In the genomic region with DNA sequence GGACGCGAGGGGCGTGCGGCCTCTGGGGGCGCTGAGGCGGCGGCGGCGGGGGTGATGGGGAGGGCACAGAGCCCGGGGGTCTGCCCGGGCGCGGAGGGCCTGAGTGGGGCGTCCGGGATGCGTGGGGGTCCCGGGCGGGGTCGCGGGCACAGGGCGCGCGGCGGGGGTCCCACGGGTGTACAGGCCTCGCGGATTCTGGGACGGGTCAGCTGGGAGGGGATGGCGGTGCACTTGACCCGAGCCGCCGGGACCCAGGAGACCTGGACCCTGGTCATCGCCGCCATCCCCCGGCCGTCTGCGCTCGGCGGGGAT, we compare ENCODE assay signal across 8 mouse cellular contexts. TPM values are rescaled to one million over a fixed set of nuclear protein-coding genes. Genes with fewer than 3 reads are reported as not detected.
DNase-seq lines count a peak whose midpoint lies in the region; ATAC-seq and TF ChIP-seq lines count a peak whose summit lies in the region.

No protein-coding gene starts in this region.

- peak overlapping the region; percentile 67 for H3K4me2 ChIP-seq in neural tube, embryonic 11.5 days (ENCODE audit: low read depth)
- H3K4me2 ChIP-seq in stomach, postnatal 0 days (replicated peaks; ENCODE audit: low read depth) = peak overlapping the region; percentile 86

- ATAC-seq in neural tube, embryonic 11.5 days (ENCODE audit: insufficient read depth, low FRiP score, low TSS enrichment) = peak; percentile 30; the same call in 1 of the 2 replicates
- no peak for ATAC-seq in stomach, postnatal 0 days (ENCODE audit: low FRiP score, low TSS enrichment)

- TF ChIP-seq EP300 in stomach, postnatal 0 days (optimal IDR thresholded peaks at IDR 0.05) = no peak

- TF ChIP-seq POLR2A in liver, adult 2 months (IDR thresholded peaks at IDR 0.05; ENCODE audit: extremely low read depth, insufficient read depth, low read length) = no peak

- peaks cover 26% of the 10 kb centered on the region for H3K4me1 ChIP-seq in neural tube, embryonic 11.5 days (ENCODE audit: control insufficient read depth, insufficient read depth, low read length)
- peaks cover 10% of the 10 kb centered on the region; the same call in 1 of the 2 replicates for H3K4me1 ChIP-seq in liver, adult 2 months (ENCODE audit: control insufficient read depth, insufficient read depth, low read length)
- peaks cover 10% of the 10 kb centered on the region; the same call in 1 of the 2 replicates for H3K4me1 ChIP-seq in stomach, postnatal 0 days (replicated peaks; ENCODE audit: control insufficient read depth, insufficient read depth)

- H3K9ac ChIP-seq in neural tube, embryonic 11.5 days (ENCODE audit: low read length) = peak overlapping the region; percentile 93
- H3K9ac ChIP-seq in liver, adult 2 months (ENCODE audit: low read depth, low read length) = peak overlapping the region; percentile 94
- peak overlapping the region; percentile 95 for H3K9ac ChIP-seq in stomach, postnatal 0 days (ENCODE audit: low read length)

- TF ChIP-seq CTCF in liver, adult 2 months (IDR thresholded peaks at IDR 0.05; ENCODE audit: low read depth, low read length) = no peak
- no peak for TF ChIP-seq CTCF in stomach, postnatal 0 days (IDR thresholded peaks at IDR 0.05; ENCODE audit: low read depth)

- H3K9me3 ChIP-seq in neural tube, embryonic 11.5 days (ENCODE audit: control insufficient read depth, low read length) = no peaks in the 10 kb centered on the region
- no peaks in the 10 kb centered on the region for H3K9me3 ChIP-seq in stomach, postnatal 0 days (ENCODE audit: control insufficient read depth, low read length)

- 1% methylated on average over 16 of the region's 39 CpGs for WGBS in neural tube, embryonic 11.5 days
- 1% methylated on average over 39 of the region's 39 CpGs for WGBS in liver, adult 2 months
- 1% methylated on average over 19 of the region's 39 CpGs for WGBS in stomach, postnatal 0 days

- H3K4me3 ChIP-seq in neural tube, embryonic 11.5 days (ENCODE audit: low read depth, low read length) = peak overlapping the region; percentile 96
- peak overlapping the region; percentile 63 for H3K4me3 ChIP-seq in liver, adult 2 months (ENCODE audit: insufficient read depth, low read depth, low read length)
- H3K4me3 ChIP-seq in stomach, postnatal 0 days (ENCODE audit: low read depth, low read length) = peak overlapping the region; percentile 97

- peak; percentile 43 for DNase-seq in embryo, embryonic 10 days (ENCODE audit: low spot score)
- no peak for DNase-seq in embryo, embryonic 11 days
- no peak for DNase-seq in neural tube, embryonic 11.5 days (ENCODE audit: low spot score)
- DNase-seq in neural tube, embryonic 10.5 days (ENCODE audit: extremely low spot score, low spot score) = no peak
- no peak for DNase-seq in liver, adult 2 months (ENCODE audit: extremely low read depth, low read depth, low spot score)
- no peak for DNase-seq in stomach, postnatal 0 days (ENCODE audit: low spot score)
- DNase-seq in adrenal gland, postnatal 10 days = no peak
- DNase-seq in urinary bladder, adult 18-20 months (ENCODE audit: low spot score in 2 of 2) = no peak

- peaks cover 8% of the 10 kb centered on the region; the same call in 1 of the 2 replicates for H3K79me2 ChIP-seq in liver, adult 2 months (ENCODE audit: control insufficient read depth, insufficient read depth, low read length)

- H3K27me3 ChIP-seq in neural tube, embryonic 11.5 days (ENCODE audit: control insufficient read depth, insufficient read depth, low read length) = no peaks in the 10 kb centered on the region
- H3K27me3 ChIP-seq in liver, adult 2 months (ENCODE audit: control insufficient read depth, insufficient read depth, low read length) = no peaks in the 10 kb centered on the region
- no peaks in the 10 kb centered on the region for H3K27me3 ChIP-seq in stomach, postnatal 0 days (ENCODE audit: control insufficient read depth, insufficient read depth, low read length)

- no peaks in the 10 kb centered on the region for H3K36me3 ChIP-seq in neural tube, embryonic 11.5 days (ENCODE audit: control insufficient read depth, insufficient read depth, low read length)
- H3K36me3 ChIP-seq in liver, adult 2 months (ENCODE audit: control insufficient read depth, insufficient read depth, low read length) = peaks cover 5% of the 10 kb centered on the region; the same call in 1 of the 2 replicates
- H3K36me3 ChIP-seq in stomach, postnatal 0 days (ENCODE audit: control insufficient read depth, insufficient read depth, low read length) = no peaks in the 10 kb centered on the region

- peak overlapping the region; percentile 99 for H3K27ac ChIP-seq in neural tube, embryonic 11.5 days (ENCODE audit: low read depth, low read length)
- H3K27ac ChIP-seq in liver, adult 2 months (replicated peaks; ENCODE audit: insufficient read depth, low read depth, low read length) = peak overlapping the region; percentile 48
- H3K27ac ChIP-seq in stomach, postnatal 0 days (replicated peaks) = peak overlapping the region; percentile 99

RNA-seq across cellular contexts. Expression of gene Skil, which starts 0.3 kb away (rescaled TPM):
- 57.4 and 60.1 TPM in 2 replicates for polyA plus RNA-seq in neural tube, embryonic 11.5 days (2014; fragmentation: Nextera tagmentation; extraction: Ambion mirVana)
- total RNA-seq in liver, adult 2 months (2014; rRNA removed) = 5.8 and 6.9 TPM in 2 replicates
- polyA plus RNA-seq in liver, adult 2 months (2012; rRNA removed) = 1.7 and 2.0 TPM in 2 replicates
- polyA plus RNA-seq in stomach, postnatal 0 days (2015; fragmentation: Nextera tagmentation; extraction: Ambion mirVana) = 16.4 and 20.8 TPM in 2 replicates
- 10 to 100 TPM; 37.7 to 53.8 TPM for total RNA-seq in adrenal gland, postnatal 10 days (2021)

RNA-seq across cellular contexts. Expression of gene Cldn11, which starts 54.6 kb away (rescaled TPM):
- 19.0 and 20.9 TPM in 2 replicates for polyA plus RNA-seq in neural tube, embryonic 11.5 days (2014; fragmentation: Nextera tagmentation; extraction: Ambion mirVana)
- total RNA-seq in liver, adult 2 months (2014; rRNA removed) = 0.07 and 0.09 TPM in 2 replicates
- polyA plus RNA-seq in liver, adult 2 months (2012; rRNA removed) = not detected in 2 replicates
- polyA plus RNA-seq in stomach, postnatal 0 days (2015; fragmentation: Nextera tagmentation; extraction: Ambion mirVana) = 0.50 and 0.88 TPM in 2 replicates
- 10 to 100 TPM; 15.7 to 16.8 TPM for total RNA-seq in adrenal gland, postnatal 10 days (2021)

Comparison
In these comparisons a context has a peak if more than half of its experiments do, and no peak if none do; other contexts are left out.
1. H3K27ac ChIP-seq: peak in every context shown above with its lines; median percentile 99 in neural tube, embryonic 11.5 days; 99 in stomach, postnatal 0 days; 48 in liver, adult 2 months.
2. RNA of gene Cldn11, which starts 54.6 kb away (polyA plus RNA-seq): 19.0 to 20.9 TPM in neural tube, embryonic 11.5 days; 0.50 to 0.88 TPM in stomach, postnatal 0 days and not detected in liver, adult 2 months; every median in the first group is over 10 times any median in the second.
3. Peak in every context shown above with its lines, with median percentiles within 50 percentile points of each other: H3K4me3 ChIP-seq and H3K9ac ChIP-seq.